ENCODE assay signal across 9 mouse cellular contexts in the genomic region with DNA sequence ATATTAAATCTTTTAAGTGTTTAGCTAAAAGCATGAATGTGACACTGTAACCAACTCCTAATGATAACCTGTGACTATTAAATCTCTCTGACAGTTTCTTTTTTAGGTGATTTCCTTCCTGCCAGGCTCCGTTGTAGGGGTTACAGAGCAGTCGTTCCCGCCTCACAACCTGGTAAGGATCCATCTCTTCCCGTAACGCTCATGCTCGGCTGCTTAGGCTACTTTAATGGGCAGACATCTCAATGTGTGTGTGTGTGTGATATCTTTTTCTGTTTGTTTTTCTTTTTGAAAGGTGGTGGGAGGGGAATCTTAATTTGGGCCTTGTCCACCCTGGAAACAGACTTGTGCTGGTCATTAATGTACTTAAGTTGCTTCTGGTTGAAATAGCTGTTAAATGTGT. TPM values are rescaled to one million over a fixed set of nuclear protein-coding genes. Genes with fewer than 3 reads are reported as not detected.
DNase-seq lines count a peak whose midpoint lies in the region; ATAC-seq and TF ChIP-seq lines count a peak whose summit lies in the region.
"Had no signal": no experiment of that assay in that cellular context is flagged by ENCODE, and none has a peak within 500 bp of the region (broad histone marks: within the 10 kb centered on the region; RNA-seq: fewer than 3 reads in every experiment).

No protein-coding gene starts in this region.

- intact Hi-C loops in gastrocnemius, adult 2 months (cut with DNase I), result loop anchor here (5.0 kb wide), 1 partner anchor 33 kb away; a partner anchor contains a TSS
- intact Hi-C loops in gastrocnemius, postnatal 14 days (cut with DNase I; ENCODE audit: low total_unique reads), result no loop called here

- WGBS in neural tube, embryonic 13.5 days, result 0% methylated on average over 6 of the region's 6 CpGs

- peaks cover 5 to 29% of the 10 kb centered on the region in 2 experiments for H3K36me3 ChIP-seq in CH12.LX (replicated peaks in 1 of 2; ENCODE audit: control insufficient read depth in 1 of 2, insufficient read depth in 1 of 2, low read length in 1 of 2)
- H3K36me3 ChIP-seq in erythroblast, embryonic 14.5 days (ENCODE audit: control insufficient read depth), result peaks cover 41% of the 10 kb centered on the region
- H3K36me3 ChIP-seq in neural tube, embryonic 13.5 days, result peaks cover 7% of the 10 kb centered on the region

- H3K9ac ChIP-seq in CH12.LX (ENCODE audit: insufficient read depth, low read depth), result peak overlapping the region; percentile 99
- peak overlapping the region; percentile 99 for H3K9ac ChIP-seq in neural tube, embryonic 13.5 days

- H3K9me3 ChIP-seq in CH12.LX (replicated peaks; ENCODE audit: low read length), result no peaks in the 10 kb centered on the region
- no peaks in the 10 kb centered on the region for H3K9me3 ChIP-seq in erythroblast, embryonic 14.5 days (ENCODE audit: control insufficient read depth, low read length)
- no peaks in the 10 kb centered on the region for H3K9me3 ChIP-seq in neural tube, embryonic 13.5 days

- ATAC-seq in neural tube, embryonic 13.5 days (ENCODE audit: low read depth), result no peak

- DNase-seq in gastrocnemius, adult 2 months, result no peak
- no peak for DNase-seq in gastrocnemius, postnatal 14 days
- DNase-seq in CH12.LX (ENCODE audit: extremely low read depth), result no peak
- peak; percentile 12 for DNase-seq in kidney, postnatal 14 days
- no peak for DNase-seq in layer of hippocampus, adult 8-10 months (ENCODE audit: low spot score in 2 of 2)
- no peak for DNase-seq in layer of hippocampus, adult 11-12 months (ENCODE audit: low spot score)

- no peaks in the 10 kb centered on the region for H3K27me3 ChIP-seq in CH12.LX (replicated peaks)
- no peaks in the 10 kb centered on the region for H3K27me3 ChIP-seq in erythroblast, embryonic 14.5 days (ENCODE audit: control insufficient read depth)
- no peaks in the 10 kb centered on the region for H3K27me3 ChIP-seq in neural tube, embryonic 13.5 days

- TF ChIP-seq CTCF in gastrocnemius, adult 2 months (IDR thresholded peaks at IDR 0.05), result no peak
- no peak for TF ChIP-seq CTCF in CH12.LX (conservative IDR thresholded peaks at IDR 0.05 in 1 of 2, IDR thresholded peaks at IDR 0.05 in 1 of 2; ENCODE audit: low read depth in 2 of 2, low read length in 2 of 2)

- H3K4me2 ChIP-seq in CH12.LX (ENCODE audit: insufficient read depth, low read depth, poor library complexity, severe bottlenecking), result peak overlapping the region; percentile 94
- peak overlapping the region; percentile 99 for H3K4me2 ChIP-seq in neural tube, embryonic 13.5 days

- dilution Hi-C loops in CH12.LX (cut with MboI; ENCODE audit: extremely low pct_ligation_motif_present, extremely low pct_unique_long_range_greater_than_20kb, low sequenced_read_pairs), result no loop called here

- H3K4me1 ChIP-seq in CH12.LX (ENCODE audit: control insufficient read depth in 1 of 2, insufficient read depth in 2 of 2), result peaks cover 0 to 21% of the 10 kb centered on the region in 2 experiments; a peak in 2 of 4 replicates
- H3K4me1 ChIP-seq in erythroblast, embryonic 14.5 days (ENCODE audit: control insufficient read depth), result peaks cover 16% of the 10 kb centered on the region
- peaks cover 14% of the 10 kb centered on the region for H3K4me1 ChIP-seq in neural tube, embryonic 13.5 days (replicated peaks)

- in situ Hi-C loops in CH12.LX (cut with MboI; ENCODE audit: low pct_ligation_motif_present, low pct_unique_long_range_greater_than_20kb, low sequenced_read_pairs), result loop anchor here (25.0 kb wide), 1 partner anchor 432 kb away; no protein-coding TSS in a partner anchor

- no peak for TF ChIP-seq EP300 in CH12.LX (IDR thresholded peaks at IDR 0.05; ENCODE audit: low read length)

- no peak for TF ChIP-seq POLR2A in CH12.LX (IDR thresholded peaks at IDR 0.05; ENCODE audit: low read depth, low read length)

- peak overlapping the region; percentile 88 for H3K27ac ChIP-seq in gastrocnemius, adult 2 months
- no peak overlapping the region for H3K27ac ChIP-seq in CH12.LX (ENCODE audit: insufficient read depth, low read depth)
- peak overlapping the region; percentile 98 for H3K27ac ChIP-seq in neural tube, embryonic 13.5 days (replicated peaks)

- peak overlapping the region; percentile 95 for H3K4me3 ChIP-seq in gastrocnemius, adult 2 months
- H3K4me3 ChIP-seq in CH12.LX (replicated peaks in 1 of 3; ENCODE audit: low read depth in 2 of 3, low read length in 2 of 3, poor library complexity in 1 of 3), result peak overlapping the region; percentile 77 to 100 (median 94)
- peak overlapping the region; percentile 99 for H3K4me3 ChIP-seq in erythroblast, embryonic 14.5 days (replicated peaks)
- peak overlapping the region; percentile 98 for H3K4me3 ChIP-seq in neural tube, embryonic 13.5 days

- no peak for TF ChIP-seq RAD21 in CH12.LX (IDR thresholded peaks at IDR 0.05; ENCODE audit: low read depth, low read length)

- H3K79me2 ChIP-seq in CH12.LX (replicated peaks; ENCODE audit: control insufficient read depth, extremely low read depth, insufficient read depth, poor library complexity, severe bottlenecking), result peaks cover 36% of the 10 kb centered on the region

TF ChIP-seq in CH12.LX, 34 proteins besides CTCF, POLR2A, EP300 and RAD21:
- TF ChIP-seq ZC3H11A (IDR thresholded peaks at IDR 0.05; ENCODE audit: low read depth, low read length) (no peak), USF2 (conservative IDR thresholded peaks at IDR 0.05; ENCODE audit: low read depth, low read length) (no peak), TCF12 (IDR thresholded peaks at IDR 0.05; ENCODE audit: low read depth, low read length) (no peak), SIN3A (IDR thresholded peaks at IDR 0.05; ENCODE audit: low read length) (peak; percentile 79; the same call in 1 of the 2 replicates), NRF1 (IDR thresholded peaks at IDR 0.05; ENCODE audit: low read depth, low read length) (no peak), SMC3 (IDR thresholded peaks at IDR 0.05; ENCODE audit: low read depth, low read length) (no peak), MYC (IDR thresholded peaks at IDR 0.05; ENCODE audit: low read depth, low read length) (no peak), BHLHE40 (IDR thresholded peaks at IDR 0.05; ENCODE audit: low read depth, low read length) (no peak)

RNA-seq across cellular contexts. Expression of a gene that starts 1.7 kb away (rescaled TPM):
- total RNA-seq in gastrocnemius, adult 2 months (2021), result 10 to 100 TPM; 16.0 to 18.2 TPM
- 10 to 100 TPM; 15.1 to 15.7 TPM for total RNA-seq in gastrocnemius, postnatal 14 days (2021)
- total RNA-seq in CH12.LX (2012; rRNA removed), result 63.2 and 74.0 TPM in 2 replicates
- total RNA-seq in CH12.LX (2014; rRNA removed), result 102 and 115 TPM in 2 replicates
- polyA plus RNA-seq in CH12.LX (2012; ENCODE audit: insufficient read length, low read depth), result 51.8 and 61.5 TPM in 2 replicates
- polyA plus RNA-seq in erythroblast, embryonic 14.5 days (2012), result 2.9 and 3.1 TPM in 2 replicates
- 38.8 and 41.2 TPM in 2 replicates for polyA plus RNA-seq in neural tube, embryonic 13.5 days (2015; fragmentation: Nextera tagmentation; extraction: Ambion mirVana)
- 10 to 100 TPM; 74.6 to 91.6 (median 86.8) TPM for total RNA-seq in layer of hippocampus, adult 8-10 months (2022)

RNA-seq across cellular contexts. Expression of a gene that starts 12.8 kb away (rescaled TPM):
- 100 to 1,000 TPM; 101 to 119 TPM for total RNA-seq in gastrocnemius, adult 2 months (2021)
- 10 to 100 TPM; 79.6 to 81.3 TPM for total RNA-seq in gastrocnemius, postnatal 14 days (2021)
- 65.3 and 78.0 TPM in 2 replicates for total RNA-seq in CH12.LX (2012; rRNA removed)
- total RNA-seq in CH12.LX (2014; rRNA removed), result 121 and 133 TPM in 2 replicates
- polyA plus RNA-seq in CH12.LX (2012; ENCODE audit: insufficient read length, low read depth), result 62.3 and 70.9 TPM in 2 replicates
- 0.65 and 0.98 TPM in 2 replicates for polyA plus RNA-seq in erythroblast, embryonic 14.5 days (2012)
- 131 and 141 TPM in 2 replicates for polyA plus RNA-seq in neural tube, embryonic 13.5 days (2015; fragmentation: Nextera tagmentation; extraction: Ambion mirVana)
- 10 to 100 TPM; 37.2 to 53.0 (median 40.9) TPM for total RNA-seq in layer of hippocampus, adult 8-10 months (2022)

RNA-seq across cellular contexts. Expression of a gene that starts 17.8 kb away (rescaled TPM):
- total RNA-seq in gastrocnemius, adult 2 months (2021), result not detected
- under 1 TPM in 1 of 2 experiments, not detected in 1; 0.13 TPM for total RNA-seq in gastrocnemius, postnatal 14 days (2021)
- not detected in 2 replicates for total RNA-seq in CH12.LX (2012; rRNA removed)
- not detected in 2 replicates for total RNA-seq in CH12.LX (2014; rRNA removed)
- polyA plus RNA-seq in CH12.LX (2012; ENCODE audit: insufficient read length, low read depth), result not detected in 2 replicates
- polyA plus RNA-seq in erythroblast, embryonic 14.5 days (2012), result not detected in 2 replicates
- polyA plus RNA-seq in neural tube, embryonic 13.5 days (2015; fragmentation: Nextera tagmentation; extraction: Ambion mirVana), result 1.6 and 1.7 TPM in 2 replicates
- total RNA-seq in layer of hippocampus, adult 8-10 months (2022), result 1 to 10 TPM in 2 of 4 experiments, under 1 TPM in 2; 0.98 to 1.3 (median 1.1) TPM
- total RNA-seq: neutrophil, adult 5-6 weeks had no signal

RNA-seq across cellular contexts. Expression of a gene that starts 31.6 kb away (rescaled TPM):
- 10 to 100 TPM; 18.9 to 22.9 TPM for total RNA-seq in gastrocnemius, adult 2 months (2021)
- 10 to 100 TPM; 12.6 to 13.7 TPM for total RNA-seq in gastrocnemius, postnatal 14 days (2021)
- 10.8 and 10.9 TPM in 2 replicates for total RNA-seq in CH12.LX (2012; rRNA removed)
- 15.7 and 16.7 TPM in 2 replicates for total RNA-seq in CH12.LX (2014; rRNA removed)
- polyA plus RNA-seq in CH12.LX (2012; ENCODE audit: insufficient read length, low read depth), result 9.1 and 11.8 TPM in 2 replicates
- polyA plus RNA-seq in erythroblast, embryonic 14.5 days (2012), result 0.23 and 0.31 TPM in 2 replicates
- 45.3 and 46.4 TPM in 2 replicates for polyA plus RNA-seq in neural tube, embryonic 13.5 days (2015; fragmentation: Nextera tagmentation; extraction: Ambion mirVana)
- total RNA-seq in layer of hippocampus, adult 8-10 months (2022), result 10 to 100 TPM; 25.0 to 33.3 (median 28.1) TPM

RNA-seq across cellular contexts. Expression of a gene that starts 32.3 kb away (rescaled TPM):
- total RNA-seq in gastrocnemius, adult 2 months (2021), result under 1 TPM; 0.22 to 0.71 TPM
- under 1 TPM; 0.51 to 0.69 TPM for total RNA-seq in gastrocnemius, postnatal 14 days (2021)
- total RNA-seq in CH12.LX (2012; rRNA removed) (not detected in 2 replicates), CH12.LX (2014; rRNA removed) (not detected in 2 replicates)
- 0.36 TPM in 1 of 2 replicates, not detected in the other for polyA plus RNA-seq in CH12.LX (2012; ENCODE audit: insufficient read length, low read depth)
- polyA plus RNA-seq in erythroblast, embryonic 14.5 days (2012), result 0.02 TPM in 1 of 2 replicates, not detected in the other
- polyA plus RNA-seq in neural tube, embryonic 13.5 days (2015; fragmentation: Nextera tagmentation; extraction: Ambion mirVana), result 13.9 and 18.3 TPM in 2 replicates
- total RNA-seq in layer of hippocampus, adult 8-10 months (2022), result 100 to 1,000 TPM; 216 to 253 (median 244) TPM
